Mouse (Mus musculus) layer of hippocampus, postnatal 36 days (tissue): ENCODE data around the gene Pnkd. TPM values are rescaled to one million over a fixed set of nuclear protein-coding genes. Genes with fewer than 3 reads are reported as not detected.
A peak's percentile ranks its signal among the peaks of the same experiment; 100 is the strongest.

ENCODE experiments used
- DNase-seq, 2 experiments: peaks; one replicate each; pipeline ENCODE4 v3.0.0; 2022
- total RNA-seq, 2 experiments: library from RNA; stranded (reverse); gene quantifications; 2 replicates each; pipeline ENCODE4 v1.2.3; 2021

The Pnkd gene
- total RNA-seq = 100 to 1,000 TPM; 168 to 188 TPM

DNA sequence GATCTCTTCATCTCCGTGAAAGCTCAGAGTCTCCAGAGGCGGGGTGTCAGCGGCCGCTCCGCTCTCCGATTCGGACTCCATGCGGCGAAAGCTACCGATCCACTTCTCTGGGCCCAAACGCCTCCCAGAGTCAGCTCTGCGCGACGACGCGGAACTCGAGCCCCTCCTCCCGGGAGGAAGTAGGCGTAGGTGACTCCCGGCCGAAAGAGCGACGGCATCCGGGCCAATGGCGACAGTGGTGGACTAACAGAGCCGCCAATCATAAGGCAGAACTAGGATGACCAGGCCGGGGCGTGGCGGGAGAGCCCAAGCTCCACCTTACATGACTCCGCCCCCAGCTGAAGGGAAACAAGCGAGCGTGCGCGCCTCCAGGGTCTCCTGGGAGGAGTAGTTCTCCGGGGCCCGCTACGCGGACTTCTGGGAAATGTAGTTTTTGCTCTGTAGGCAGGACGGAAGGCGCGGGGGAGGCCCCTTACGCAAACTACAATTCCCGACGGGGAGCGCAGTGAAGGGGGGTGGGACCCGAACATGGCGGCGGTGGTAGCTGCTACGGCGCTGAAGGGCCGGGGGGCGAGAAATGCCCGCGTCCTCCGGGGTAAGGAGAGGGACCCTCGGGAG, at the start of gene Pnkd, which contains the start of gene Aamp:
Gene Pnkd (plus strand): TSS at position 388 of the 618 bp plus-strand sequence.
Gene Aamp (minus strand): TSS at position 196 of the 618 bp plus-strand sequence.
- peak; percentile 100 for DNase-seq

DNA sequence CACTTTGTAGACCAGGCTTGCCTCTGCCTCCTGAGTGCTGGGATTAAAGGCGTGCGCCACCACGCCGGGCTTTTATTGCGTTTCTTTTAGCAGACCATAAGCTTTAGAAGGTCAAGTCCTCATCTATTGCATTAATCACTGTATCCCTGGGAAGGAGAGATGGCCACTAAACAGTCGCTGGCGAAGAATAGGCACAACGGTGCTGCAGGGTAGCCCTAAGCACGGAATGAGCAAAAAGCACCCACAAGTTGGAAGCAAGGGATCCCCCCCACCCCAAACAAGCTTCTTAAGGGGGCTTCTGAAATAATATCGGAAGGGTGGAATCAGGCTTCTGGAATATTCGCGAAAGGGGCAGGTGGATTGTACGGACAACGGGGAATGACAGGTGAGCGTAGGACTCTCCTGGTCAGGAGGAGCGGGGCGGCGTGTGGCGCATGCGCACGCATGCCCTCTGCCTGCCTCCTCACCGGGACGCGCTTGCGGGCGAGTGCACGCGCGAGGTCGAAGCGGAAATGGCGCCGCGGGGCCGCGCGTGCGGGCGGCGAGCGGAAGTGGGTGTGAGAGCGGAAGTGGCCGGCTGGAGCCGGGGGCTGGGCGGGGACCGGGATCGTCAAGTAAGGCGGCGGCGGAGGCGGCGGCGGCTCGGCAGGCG, 48.7 kb upstream of the Pnkd start, which contains the start of gene Arpc2:
Gene Arpc2 (plus strand): TSS at position 147 of the 652 bp plus-strand sequence.
- peak; percentile 97 to 98 for DNase-seq

DNA sequence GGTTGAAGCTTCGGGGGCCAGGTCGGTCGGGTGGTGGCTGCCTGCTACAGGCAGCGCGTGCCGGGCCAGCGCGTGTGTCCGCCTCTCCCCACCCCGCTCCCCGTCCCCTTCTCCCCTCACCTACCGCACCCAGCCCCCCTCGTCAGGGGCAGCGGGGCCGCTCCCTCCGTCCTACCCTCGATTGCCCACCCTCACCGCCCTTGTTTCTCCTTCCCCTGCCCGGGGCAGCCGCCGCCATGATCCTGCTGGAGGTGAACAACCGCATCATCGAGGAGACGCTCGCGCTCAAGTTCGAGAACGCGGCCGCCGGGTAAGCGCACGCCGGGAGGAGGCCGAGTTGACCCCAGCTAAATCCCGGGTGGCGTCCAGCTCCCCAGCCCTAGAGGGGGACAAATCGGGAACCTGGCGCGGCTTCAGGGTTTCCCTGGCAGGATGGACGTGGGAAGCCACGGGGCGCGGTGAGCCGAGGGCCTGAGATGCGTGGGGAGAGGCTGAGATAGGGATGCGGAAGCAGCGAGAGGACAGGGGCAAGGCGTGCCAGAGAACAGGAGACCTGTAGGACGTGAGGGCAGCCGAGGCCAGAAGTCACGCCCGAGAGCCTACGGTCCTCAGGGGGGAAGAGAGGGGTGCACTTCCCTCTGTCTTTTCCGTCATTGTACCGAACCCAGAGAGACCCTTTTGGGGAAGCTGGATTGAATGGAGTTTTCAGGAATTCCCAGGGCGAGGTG, 48.0 kb upstream of the Pnkd start:
- DNase-seq = no peak

DNA sequence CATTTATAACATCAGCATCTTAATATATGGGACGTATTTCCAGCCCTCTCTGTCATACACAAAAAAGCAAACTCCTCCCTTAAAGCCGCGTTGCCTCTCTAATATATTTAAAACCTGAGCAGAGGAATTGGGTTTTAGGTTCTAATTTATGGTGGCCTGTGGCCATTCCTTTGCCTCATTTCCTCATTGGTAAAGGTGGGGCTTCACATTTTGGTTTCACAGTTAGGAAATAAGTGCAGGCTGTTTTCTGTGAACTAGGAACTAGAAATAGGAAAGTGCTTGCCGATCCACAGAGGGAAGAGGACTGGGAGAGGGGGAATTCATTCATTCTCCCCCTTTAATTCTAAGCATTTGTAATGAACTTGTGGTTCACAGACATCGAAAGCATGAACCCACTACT, 47.1 kb upstream of the Pnkd start:
- no peak for DNase-seq

DNA sequence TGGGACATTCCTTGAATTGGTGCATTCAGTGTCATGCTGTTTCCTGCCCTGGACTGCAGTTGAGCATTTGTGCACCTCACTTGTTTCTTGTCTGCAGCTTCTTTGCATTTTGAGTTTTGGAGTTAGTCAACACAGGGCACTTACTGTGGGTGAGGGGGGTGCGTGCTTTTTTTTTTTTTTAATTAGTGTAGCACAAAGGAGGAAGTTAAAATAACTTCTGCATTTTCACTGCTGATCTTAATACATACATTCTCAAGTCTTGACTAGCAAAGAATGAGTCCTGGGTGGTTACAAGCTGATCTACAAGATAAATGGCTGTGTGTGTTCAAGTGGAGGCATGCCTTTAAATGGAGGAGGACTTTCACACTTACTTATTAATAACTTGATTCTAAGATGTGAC, 46.6 kb upstream of the Pnkd start:
- DNase-seq = no peak

DNA sequence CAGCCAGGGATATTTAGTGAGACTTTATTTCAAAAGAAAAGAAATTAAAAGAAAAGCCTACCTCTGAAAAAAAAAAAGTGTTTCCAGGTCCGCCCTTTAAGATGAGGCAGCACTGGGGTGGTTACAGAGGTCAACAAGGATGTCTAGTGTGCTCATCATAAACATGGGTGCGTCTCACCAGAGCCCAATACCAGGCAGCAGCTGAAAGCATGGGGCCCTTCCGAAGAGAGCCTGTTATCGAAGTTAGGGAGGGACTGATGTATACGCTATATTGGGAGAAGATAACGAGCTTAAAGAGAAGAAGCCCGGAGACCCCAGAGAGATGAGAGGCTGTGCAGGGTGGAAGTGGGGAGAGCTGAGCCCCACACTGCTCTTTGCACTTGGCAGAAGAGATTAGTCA, 45.6 kb upstream of the Pnkd start:
- DNase-seq = no peak

DNA sequence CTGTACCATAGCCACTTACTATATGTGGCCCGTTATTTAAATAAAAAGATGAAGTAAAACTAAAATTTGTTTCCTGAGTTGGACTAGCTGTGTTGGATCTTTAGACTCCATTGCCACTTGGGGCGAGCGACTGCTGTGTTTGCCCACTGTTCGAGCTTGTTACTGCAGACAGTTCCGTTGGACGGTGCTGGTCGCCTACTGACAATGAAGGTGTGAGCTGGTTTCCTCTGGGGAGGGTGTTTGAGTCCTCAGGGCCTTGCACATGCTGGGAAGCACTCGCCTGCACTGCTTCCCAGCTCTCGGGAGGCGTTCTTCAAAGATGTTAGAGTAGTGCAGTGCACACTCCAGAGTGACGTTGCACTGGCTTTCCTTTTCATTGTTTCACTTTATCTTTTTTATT, 45.1 kb upstream of the Pnkd start:
- DNase-seq = no peak

DNA sequence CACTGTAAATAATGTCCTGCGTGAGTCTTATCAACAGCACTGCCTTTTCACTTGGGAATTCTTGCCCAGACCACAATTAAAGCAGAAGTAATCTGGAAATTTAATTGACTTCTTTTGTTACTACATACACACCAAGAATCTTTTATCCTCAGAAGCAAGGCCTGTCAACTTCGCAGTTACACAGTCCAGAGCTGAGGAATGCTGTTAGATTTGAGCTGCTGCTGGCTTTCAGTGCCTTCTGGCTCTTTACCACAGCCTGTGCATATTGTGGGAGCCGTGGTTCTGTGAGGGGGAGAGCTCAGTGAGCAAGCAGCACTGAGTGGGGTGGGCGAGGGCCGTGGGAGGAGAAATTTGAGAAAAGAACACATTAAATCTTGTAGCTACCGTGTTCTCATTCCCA, 44.4 kb upstream of the Pnkd start:
- DNase-seq = peak; percentile 76 to 79

DNA sequence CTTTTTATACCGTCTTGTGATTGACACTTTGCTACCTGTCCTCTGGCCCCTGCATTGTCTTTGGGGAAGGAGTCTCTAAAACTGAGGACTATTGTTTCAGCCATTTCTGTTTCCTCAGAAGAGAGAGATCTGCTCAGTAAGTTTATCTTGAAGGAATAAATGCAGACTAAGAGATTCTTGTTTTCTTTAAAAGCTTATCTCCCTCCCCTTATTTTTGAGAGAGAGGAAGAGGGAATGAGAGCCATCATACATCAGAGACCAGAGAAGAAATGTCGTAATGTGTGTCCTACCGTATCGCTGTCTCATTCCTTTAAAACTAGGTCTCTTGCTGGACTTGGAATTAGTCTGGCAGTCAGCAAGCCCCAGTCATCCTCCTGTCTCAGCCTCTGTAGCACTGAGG, 43.9 kb upstream of the Pnkd start:
- no peak for DNase-seq

DNA sequence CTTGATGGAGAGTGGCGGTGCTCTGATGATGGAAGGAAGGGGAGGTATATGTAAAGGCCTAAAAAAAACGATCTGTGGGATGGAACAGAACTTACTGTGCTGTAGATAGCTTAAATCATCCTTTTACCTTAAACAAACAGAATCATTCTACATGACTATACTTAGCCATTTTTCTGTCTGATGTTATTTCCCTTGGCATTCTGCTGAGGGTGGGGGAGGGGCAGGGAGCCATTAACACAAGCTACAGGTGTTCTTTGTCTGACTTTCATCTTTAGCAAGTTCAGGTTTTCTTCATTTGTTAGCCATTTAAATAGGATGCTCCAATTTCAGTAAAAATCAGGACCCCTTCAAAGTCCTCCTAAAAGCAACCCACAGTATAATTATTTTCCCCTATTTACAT, 39.2 kb upstream of the Pnkd start:
- DNase-seq = no peak

DNA sequence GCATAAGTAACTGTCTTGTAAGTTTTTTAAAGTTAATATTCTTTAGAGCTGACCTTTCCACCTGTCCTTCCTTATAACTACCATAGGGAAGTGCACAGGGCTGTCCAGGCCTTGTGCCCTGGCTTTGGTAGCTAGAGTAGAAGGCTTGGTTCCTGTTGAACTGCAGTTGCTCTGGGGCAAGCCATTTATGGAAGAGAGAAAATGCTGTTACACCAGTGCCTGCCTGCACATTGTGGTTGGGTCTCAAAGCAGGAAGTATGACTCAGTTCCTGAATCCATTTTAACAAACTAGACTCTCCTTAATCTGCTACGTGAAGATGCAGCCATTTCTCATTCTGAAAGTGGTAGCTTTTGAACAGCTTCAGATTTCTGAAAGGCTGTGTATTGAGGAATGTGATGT, 35.9 kb upstream of the Pnkd start:
- DNase-seq = no peak

DNA sequence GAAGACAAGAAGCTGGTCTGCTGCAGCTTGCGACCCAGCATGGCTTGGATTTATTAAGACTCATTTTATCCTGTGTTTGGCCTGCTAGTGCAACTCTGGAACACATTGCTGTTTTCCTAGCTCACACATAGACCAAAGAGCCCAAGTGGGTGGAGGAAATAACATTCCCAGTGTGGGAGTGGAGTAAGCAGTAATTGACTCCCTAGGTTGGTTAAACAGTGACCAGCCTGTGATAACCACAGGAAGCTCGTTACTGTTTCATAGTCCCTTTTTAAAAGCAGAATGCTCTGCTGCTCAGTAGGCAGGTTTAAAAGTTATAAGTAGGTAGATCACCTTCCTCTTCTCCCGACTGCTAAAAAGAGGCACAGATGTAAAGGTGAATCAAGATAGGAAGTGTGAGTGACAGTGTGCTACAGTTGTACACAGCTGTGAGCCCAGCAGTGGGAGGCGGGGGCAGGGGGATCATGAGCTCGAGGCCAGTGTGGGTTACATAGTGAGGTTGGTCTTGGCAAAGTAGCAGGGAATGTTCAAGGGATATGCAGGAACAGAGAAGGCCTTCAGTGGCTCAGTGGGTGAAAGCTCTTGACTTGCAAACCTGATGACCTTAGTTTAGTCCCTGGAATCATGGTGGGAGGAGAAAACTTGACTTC, 35.3 kb upstream of the Pnkd start:
- DNase-seq = no peak

DNA sequence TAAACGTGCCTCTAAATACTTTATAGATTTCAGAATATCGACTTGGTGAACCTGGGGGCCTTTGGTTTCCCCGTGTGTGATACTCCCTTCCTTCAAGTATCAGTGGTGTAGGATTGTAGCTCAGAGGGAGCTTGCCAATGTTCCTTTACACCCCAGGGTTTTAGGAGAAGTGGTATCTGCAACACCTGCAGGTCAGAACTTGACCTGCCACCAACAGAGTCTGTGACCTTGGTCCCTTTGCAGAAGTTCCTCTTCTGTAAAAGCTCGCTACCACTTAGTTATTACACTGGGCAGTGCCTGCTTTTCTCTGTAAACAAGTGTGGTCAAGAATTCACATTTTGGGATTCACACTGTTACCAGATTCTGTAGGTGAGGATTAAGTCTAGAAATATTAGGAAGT, 34.6 kb upstream of the Pnkd start:
- DNase-seq = no peak

DNA sequence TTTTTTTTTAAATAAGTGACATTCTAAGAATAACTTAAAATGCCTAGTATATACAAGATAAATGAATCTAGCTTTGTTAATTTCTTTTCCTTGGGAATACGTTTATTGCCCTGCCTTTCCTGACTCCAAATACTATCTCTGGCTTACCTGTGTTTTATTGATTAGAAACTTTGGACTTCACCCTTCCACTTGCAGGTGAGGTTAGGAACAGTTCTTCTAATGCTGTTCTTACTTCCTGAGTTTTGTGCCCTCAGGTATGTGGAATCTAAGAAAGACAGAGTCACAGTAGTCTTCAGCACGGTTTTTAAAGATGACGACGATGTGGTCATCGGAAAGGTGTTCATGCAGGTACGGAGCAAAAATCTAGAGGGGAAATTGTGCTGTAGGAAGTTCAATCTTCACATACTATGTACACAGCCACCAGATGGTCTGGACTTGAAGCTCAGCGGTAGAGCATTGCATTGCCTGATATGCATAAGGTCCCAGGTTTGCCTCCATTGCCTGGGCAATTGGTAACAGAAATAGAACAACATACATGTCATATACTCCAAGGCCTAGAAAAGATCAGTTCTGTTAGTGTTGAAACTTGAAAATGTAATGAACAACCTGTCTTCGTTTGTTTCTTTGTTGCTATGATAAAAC, 28.9 kb upstream of the Pnkd start:
- no peak for DNase-seq

DNA sequence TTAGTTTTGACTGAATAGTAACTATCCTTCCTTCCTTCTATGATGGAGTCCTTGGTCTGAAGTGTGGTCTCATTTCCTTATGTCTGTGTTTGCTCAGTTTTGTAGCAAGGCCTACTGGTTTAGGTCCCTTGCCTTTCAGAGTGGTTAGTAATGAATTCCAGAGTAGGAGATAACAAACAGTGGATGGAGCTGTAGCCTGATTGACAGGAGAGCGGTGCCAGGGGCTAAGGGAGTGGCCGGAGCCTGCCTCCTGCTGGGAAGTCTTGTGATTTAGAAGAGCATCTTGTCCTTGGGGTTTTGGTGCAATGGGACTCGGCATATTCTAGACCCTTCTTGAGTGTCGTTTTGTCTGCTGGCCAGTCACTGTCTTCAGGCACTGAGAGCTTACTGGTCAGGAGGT, 27.9 kb upstream of the Pnkd start:
- DNase-seq = no peak

DNA sequence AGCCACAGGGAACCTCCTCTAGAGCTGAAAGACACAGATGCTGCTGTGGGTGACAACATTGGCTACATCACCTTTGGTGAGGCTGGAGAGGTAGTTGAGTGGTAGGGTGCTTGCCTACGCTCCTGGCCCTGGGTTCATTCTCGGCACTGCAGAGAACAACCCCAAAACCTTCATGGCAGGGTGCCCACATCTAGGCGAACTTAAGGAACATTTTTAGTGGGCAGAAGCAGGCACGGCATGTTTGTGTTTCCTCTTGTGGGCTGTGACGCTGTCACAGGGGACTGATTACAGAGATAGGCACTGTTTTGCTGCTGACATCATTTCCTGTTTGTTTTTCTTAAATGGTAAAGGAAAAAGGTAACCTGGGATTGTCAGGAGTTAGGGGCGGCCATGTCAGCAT, 22.2 kb upstream of the Pnkd start:
- DNase-seq = no peak

DNA sequence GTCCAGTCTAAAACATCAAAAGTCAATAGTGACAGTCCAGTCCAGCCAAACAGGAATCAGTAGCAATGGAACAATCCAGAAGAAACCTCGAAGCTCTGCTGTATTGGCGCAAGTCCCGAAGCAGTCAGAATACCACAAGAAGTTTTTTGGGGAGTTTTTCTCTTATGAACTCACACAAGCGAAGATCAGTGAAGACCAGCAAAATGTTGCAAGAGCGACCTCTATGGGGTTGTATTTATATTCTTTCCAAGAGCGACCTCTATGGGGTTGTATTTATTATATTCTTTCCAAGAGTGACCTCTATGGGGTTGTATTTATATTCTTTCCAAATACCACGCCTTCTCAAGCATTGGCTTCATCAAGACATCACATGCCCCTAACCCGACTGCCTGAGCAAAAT, 16.0 kb upstream of the Pnkd start:
- no peak for DNase-seq

DNA sequence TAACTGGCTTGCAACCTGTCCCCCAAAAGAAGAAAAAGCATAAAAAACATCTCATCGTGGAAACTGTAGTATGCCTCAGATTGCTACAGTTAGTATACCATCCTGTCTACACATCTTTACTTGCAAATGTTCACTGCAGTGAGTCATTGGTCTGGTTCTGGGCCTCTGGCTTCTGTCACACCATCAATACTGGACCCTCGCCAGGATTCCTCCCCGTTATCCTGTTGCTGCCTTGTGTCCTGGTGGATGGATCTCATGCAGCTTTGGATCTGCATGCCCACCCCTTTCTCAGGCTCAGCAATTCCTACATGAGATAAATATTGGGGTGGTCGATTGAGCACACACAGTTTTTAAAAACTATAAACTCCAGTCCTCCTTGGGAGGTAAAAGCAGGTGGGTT, 13.1 kb upstream of the Pnkd start:
- DNase-seq = no peak

DNA sequence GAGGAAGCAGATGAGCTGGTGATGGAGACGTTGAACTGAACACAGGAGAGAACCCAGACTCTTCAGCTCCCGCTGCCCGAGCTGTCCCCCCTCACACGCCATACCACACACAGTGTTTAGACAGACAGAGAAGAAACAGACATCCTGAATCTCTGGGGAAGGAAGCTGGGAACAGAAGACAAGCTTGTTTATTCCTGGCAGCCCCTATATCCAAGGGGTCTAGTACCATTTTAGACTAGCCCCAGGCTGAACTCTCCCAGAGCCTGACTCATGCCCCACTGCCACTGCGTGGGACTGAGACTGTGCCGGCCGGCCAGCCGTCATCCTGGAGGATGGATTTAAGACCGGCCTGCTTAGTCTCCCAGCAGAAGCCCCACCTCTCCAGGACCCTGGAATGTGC, 9.7 kb upstream of the Pnkd start:
- no peak for DNase-seq

DNA sequence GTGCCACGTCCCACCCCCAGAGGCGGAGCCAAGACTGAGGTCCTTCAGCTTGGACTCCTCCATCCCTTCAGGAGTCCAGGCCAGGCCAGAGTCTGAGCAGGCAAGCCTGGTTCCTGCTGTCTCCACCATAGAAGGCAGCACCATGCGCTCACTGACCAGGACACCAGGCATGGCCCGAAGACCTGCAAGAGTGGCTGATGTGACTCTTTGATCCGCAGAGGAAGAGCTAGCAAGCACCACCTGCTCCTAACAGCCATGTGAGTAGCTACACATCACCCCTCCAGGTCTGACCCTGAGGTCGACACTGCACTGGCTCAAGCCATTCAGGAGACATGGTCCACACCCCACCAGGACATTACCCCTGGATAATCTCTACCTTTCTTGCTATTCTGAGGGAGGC, 7.7 kb upstream of the Pnkd start:
- DNase-seq = no peak

DNA sequence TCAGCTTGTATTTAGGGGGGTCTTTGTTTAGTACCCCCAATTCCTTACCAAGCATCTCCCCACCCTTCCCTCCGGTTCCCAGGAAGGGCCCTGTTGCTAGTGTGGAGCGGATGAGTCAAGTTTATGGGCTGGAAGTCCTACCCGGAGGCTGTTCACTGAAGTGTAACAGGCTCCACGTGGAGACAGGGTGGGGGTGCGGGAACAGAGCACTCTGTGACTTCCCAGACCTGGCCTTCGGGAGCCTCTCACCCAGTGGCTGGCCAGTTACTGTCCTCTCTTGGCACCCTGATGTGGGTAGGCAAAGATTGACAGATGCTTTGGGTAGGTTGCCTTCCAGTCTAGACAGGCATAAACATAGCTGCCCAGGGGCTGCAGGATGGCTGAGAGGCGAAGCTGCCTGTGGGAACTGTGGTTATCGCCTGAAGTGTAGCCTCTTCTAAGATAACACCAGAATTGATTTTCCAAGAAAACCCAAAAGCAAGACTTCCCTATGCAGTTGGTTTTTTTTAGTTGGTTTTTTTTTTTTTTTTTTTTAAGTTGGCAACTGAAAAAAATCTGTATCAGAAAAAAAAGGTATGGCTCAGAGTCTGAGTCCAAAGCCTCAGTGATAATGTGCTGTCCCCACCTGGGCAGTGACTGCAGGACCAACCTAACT, 6.7 kb upstream of the Pnkd start:
- no peak for DNase-seq

DNA sequence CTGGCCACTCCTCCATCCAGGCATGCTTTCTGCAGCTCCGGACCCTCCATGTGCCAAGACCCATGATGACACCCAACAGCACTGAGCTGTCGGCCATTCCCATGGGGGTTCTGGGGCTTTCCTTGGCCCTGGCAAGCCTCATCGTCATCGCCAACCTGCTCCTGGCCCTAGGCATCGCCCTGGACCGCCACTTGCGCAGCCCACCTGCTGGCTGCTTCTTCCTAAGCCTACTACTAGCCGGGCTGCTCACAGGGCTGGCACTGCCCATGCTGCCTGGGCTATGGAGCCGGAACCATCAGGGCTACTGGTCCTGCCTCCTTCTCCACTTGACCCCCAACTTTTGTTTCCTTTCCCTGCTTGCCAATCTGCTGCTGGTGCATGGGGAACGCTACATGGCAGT, 6.2 kb upstream of the Pnkd start, which contains the start of gene Gpbar1:
Gene Gpbar1 (plus strand): TSS at position 13 of the 400 bp plus-strand sequence.
- DNase-seq = no peak
